Mouse (Mus musculus) thymus, postnatal 0 days (tissue): ENCODE results near the gene Ubr4. TPM values are rescaled to one million over a fixed set of nuclear protein-coding genes. Genes with fewer than 3 reads are reported as not detected.

Experiments
- DNase-seq: peaks from one replicate; pipeline ENCODE4 v3.0.0-alpha.2; 2015; ENCODE audit warnings: low spot score
- microRNA-seq: library from miRNA; unstranded; fragments of <30 nt; microRNA quantifications from one replicate; pipeline ENCODE4, GENCODE M21; 2016; ENCODE audit warnings: borderline number of aligned reads
- polyA plus RNA-seq: library from polyadenylated mRNA; unstranded; fragments of >200 nt; fragmentation: Nextera tagmentation; extraction: Ambion mirVana; gene quantifications from 2 replicates; pipeline ENCODE4 v1.2.1, GENCODE M21; 2015

Gene Ubr4
- polyA plus RNA-seq, 1 experiment from 2014 or later = 50.7 TPM

GRCm38 (mm10) chr4:139532081-139532480 lies 179.7 kb downstream of the Ubr4 start:
- no peak for DNase-seq

- DNase-seq = no peak
These were observed 182.8 kb downstream of the Ubr4 start for GRCm38 (mm10) chr4:139535127-139535695.

DNA sequence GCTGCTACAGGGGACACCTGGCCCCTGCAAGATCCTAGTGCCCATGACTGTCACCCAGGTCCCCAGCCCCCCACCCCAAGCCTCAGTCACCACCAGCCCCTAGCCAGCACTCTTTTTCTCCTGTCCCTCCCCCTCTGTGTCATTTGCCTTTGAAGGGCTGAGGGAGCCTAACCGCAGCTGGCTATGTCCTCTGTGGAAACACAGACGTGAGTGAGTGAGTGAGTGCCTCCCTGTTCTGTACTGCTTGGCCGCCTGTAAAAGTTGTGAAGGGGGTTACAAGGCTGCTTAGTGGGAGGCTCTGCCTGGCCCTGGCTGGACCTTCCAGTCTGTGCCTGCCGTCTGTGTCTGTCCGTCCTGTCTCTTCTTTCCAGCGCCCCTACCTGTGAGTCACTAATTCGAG lies 183.3 kb downstream of the Ubr4 start:
- DNase-seq = no peak

DNA sequence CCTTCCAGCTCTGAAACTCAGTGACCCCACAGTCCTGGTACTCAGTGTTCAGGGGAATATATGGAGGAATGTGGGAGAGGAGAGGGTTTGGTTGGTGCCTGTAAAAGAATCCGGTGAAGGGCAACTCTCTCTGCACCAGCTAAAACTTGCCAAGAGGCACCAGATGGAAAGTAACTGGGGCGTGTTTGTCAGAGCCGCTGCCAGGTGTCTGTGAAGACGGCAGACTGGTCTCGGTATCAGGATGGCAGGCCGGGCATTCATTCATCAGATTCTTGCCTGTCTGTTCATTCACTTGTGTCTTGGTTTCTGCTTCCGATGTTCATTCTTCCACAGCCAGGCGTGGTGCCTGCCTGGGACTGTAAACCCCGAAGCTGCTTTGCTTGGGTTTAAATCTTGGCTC lies 184.3 kb downstream of the Ubr4 start:
- DNase-seq = no peak

Small RNA genes lying within 50 kb of the gene (microRNA-seq; reads per million reads assigned to microRNA genes)
- gene Gm24245 (not detected), gene Gm25732 (not detected)

Other genes starting within 250 kb of the Ubr4 start
- 777 and 795 TPM in 2 replicates for gene Minos1, start 221.5 kb upstream of the Ubr4 start, polyA plus RNA-seq
- 415 and 425 TPM in 2 replicates for gene Capzb, start 159.7 kb upstream of the Ubr4 start, polyA plus RNA-seq
- 13.5 and 14.5 TPM in 2 replicates for gene Pqlc2, start 41.9 kb upstream of the Ubr4 start, polyA plus RNA-seq
- gene Akr7a5, start 41.9 kb upstream of the Ubr4 start, polyA plus RNA-seq = 68.9 and 75.5 TPM in 2 replicates
- 115 and 116 TPM in 2 replicates for gene Mrto4, start within 50 bp of the Ubr4 start, polyA plus RNA-seq
- gene Emc1, start within 50 bp of the Ubr4 start, polyA plus RNA-seq = 16.8 and 17.8 TPM in 2 replicates
- gene Iffo2, start 177.9 kb downstream of the Ubr4 start, polyA plus RNA-seq = 3.1 and 3.7 TPM in 2 replicates